Mouse (Mus musculus) lung, postnatal 10 days (tissue): Measurements from ENCODE around the gene Cyp3a11.
"Not testable (repeated sequence)": the region's sequence is repeated elsewhere in the genome, so short reads cannot be mapped to it uniquely, and the experiment has no call there.

Source experiments
- DNase-seq: peaks from one replicate; pipeline ENCODE4 v3.0.0; 2021

The Cyp3a11 gene

GRCm38 (mm10) chr5:145879688-145880087 lies at the start of gene Cyp3a11:
Cyp3a11 (minus strand) TSS chr5:145879964.
- DNase-seq: no peak

DNA sequence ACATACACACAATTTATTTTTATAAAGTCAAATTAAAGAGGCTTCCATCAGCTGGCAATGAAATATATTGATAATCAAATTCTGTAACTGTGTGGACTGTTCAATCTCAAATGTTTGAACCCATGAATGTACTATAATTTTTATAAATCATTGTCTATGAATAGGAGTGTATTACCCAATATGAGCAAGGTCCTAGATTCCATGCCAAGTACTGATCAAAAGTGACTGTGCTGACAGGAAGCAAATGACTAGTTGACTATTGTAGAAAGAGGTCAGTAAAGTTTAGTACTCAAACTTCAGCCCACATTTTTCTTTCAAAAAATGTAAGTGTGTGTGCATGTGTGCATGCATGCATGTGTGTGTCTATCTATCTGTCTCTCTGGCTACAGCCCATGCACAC lies 33.1 kb upstream of the Cyp3a11 start:
- DNase-seq: no peak

GRCm38 (mm10) chr5:145911781-145912180 lies 32.0 kb upstream of the Cyp3a11 start:
- no peak for DNase-seq

DNA sequence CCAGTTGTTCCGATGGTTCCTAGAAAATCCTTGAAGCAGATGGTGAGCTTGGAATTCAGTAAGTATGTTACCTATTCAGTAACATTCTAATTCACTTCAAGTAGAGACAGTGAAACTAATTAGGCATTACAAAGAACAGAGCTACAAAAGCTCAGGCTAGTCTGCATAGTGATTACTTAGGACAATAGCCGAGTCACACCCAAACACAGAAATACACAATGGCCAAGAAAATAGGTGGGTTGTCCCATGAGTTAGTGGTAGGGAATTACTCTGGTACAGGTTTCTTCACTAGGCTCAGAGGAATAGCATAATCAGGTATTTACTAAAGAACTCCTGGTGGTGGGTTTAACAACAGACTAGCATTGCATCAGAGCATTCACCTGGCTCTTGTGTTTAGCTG lies 27.2 kb upstream of the Cyp3a11 start:
- not testable (repeated sequence) for DNase-seq

GRCm38 (mm10) chr5:145904535-145904934 lies 24.8 kb upstream of the Cyp3a11 start:
- DNase-seq: no peak

DNA sequence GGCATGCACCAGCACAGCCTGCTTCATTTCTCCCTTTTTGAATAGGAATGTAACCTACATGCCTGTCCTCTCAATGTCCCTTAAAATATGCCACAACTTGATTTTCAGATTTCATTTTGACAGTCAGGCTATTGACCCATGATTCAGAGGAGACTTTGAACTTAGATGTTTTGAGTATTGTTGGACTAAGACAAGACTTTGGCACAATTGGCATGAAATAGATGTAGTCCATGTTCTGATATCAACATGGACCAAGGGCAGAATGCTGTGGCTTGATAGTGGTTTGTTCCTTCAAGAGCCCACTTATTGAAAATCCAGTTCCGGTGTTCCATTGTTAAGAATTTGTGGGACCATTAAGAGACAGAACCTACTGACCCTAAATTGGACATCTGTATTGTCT lies 23.6 kb upstream of the Cyp3a11 start:
- DNase-seq: no peak

GRCm38 (mm10) chr5:145900436-145900990 lies 20.7 kb upstream of the Cyp3a11 start:
- no peak for DNase-seq

- DNase-seq: no peak
Observed at GRCm38 (mm10) chr5:145897271-145897670, 17.5 kb upstream of the Cyp3a11 start.

- no peak for DNase-seq
Observed at GRCm38 (mm10) chr5:145881207-145881606, 1.4 kb upstream of the Cyp3a11 start.

- not testable (repeated sequence) for DNase-seq
Observed at GRCm38 (mm10) chr5:145867433-145867832, 12.3 kb downstream of the Cyp3a11 start.

GRCm38 (mm10) chr5:145805796-145806195 lies 74.0 kb downstream of the Cyp3a11 start, which contains the start of gene Cyp3a44:
Cyp3a44 (minus strand) TSS chr5:145805874.
- DNase-seq: not testable (repeated sequence)
